Mouse (Mus musculus) adrenal gland, postnatal 0 days (tissue): Measurements from ENCODE around the gene Gpr33. TPM values are rescaled to one million over a fixed set of nuclear protein-coding genes. Genes with fewer than 3 reads are reported as not detected.

ENCODE experiments used
- polyA plus RNA-seq: library from polyadenylated mRNA; unstranded; fragments of >200 nt; fragmentation: Nextera tagmentation; extraction: Ambion mirVana; gene quantifications from 2 replicates; pipeline ENCODE4 v1.2.1, GENCODE M21; 2015

Gpr33 gene
- not detected in 2 replicates for polyA plus RNA-seq

DNA sequence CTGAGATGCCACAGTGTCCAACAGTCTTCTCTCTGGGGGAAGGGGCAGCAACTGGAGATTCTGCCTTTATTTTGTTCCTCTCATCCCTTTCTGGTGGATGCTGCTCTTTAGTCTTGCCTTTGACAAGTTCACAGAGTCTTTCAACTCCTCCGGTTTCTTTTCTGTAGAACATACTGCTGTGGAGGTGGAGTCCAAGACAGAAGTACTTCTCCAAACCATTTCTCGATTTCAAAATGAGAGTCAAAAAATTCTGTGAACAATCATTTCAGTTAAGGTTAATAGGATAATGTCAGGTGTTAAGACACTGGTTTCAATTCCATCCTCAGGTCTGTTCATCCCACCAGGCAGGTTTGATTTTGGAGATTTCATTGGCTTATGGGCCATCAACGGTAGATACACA lies at the start of gene Gpr33:
Gene Gpr33 (minus strand): TSS at position 101 of the 400 bp plus-strand sequence.

DNA sequence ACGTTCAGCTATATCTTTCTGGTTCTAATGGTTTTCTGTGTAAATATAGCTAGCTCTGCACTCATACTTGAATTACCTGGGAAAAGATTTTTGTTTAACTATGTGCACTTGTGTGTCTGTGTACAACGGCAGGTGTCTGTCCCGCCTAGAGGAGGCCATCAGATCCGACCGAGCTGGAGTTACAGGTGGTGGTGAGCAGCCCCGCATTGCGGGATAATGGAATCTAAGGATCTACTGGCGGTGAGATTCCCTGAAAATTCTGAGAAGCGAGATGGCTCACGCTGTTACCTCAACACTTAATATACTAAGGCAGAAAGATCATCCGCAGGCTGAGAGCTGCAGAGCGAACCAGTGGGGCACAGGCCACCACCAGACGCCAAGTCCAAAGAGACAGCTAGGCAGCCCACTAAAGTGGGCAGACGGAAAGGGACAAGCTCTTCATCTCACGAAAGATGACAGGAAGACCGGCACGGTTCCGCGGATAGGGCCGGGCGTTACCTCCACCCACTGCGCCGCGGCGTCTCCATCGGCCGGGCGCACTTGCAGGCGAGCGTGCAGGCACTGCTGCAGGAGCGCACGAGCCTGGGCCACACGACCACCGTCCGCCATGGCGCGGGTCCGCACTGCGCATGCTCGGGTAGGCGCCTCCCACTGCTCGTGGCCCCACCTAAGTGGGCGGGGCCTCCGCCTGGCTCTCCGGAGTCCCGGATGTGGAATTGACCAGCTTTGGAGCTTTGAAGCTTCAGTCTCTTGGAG lies 21.8 kb downstream of the Gpr33 start, which contains the start of gene Dtd2:
Gene Dtd2 (minus strand): TSS at position 625 of the 756 bp plus-strand sequence.

Other genes starting within 250 kb of the Gpr33 start
- gene Hectd1, start 198.5 kb downstream of the Gpr33 start, polyA plus RNA-seq, result 18.5 and 27.5 TPM in 2 replicates
- 2.5 and 3.9 TPM in 2 replicates for gene Heatr5a, start 56.7 kb downstream of the Gpr33 start, polyA plus RNA-seq
- 37.2 and 48.4 TPM in 2 replicates for gene Dtd2, start 21.6 kb downstream of the Gpr33 start, polyA plus RNA-seq
- 20.3 and 22.4 TPM in 2 replicates for gene Nubpl, start 69.7 kb upstream of the Gpr33 start, polyA plus RNA-seq